Mouse (Mus musculus) liver, embryonic 14.5 days (tissue): Measurements from ENCODE around the gene Lrrc4c. TPM values are rescaled to one million over a fixed set of nuclear protein-coding genes. Genes with fewer than 3 reads are reported as not detected.

Source experiments
- ATAC-seq: fragments of 200-750 bp; cut with Nextera tagmentation; 2 replicates; pipeline ENCODE4 v1.8.0; 2017; ENCODE audit warnings: moderate number of reproducible peaks, mild to moderate bottlenecking, moderate library complexity; ENCODE audit not compliant: insufficient read depth
- DNase-seq, 3 experiments: peaks; one replicate each; pipeline ENCODE4 v3.0.0-alpha.2; 2012 to 2013; ENCODE audit warnings: low read depth in 3 of 3, low spot score in 3 of 3
- H3K27ac ChIP-seq: fragments of 300-500 bp; sonication (generic); 2 replicates; pipeline ENCODE4 v1.5.1; 2014; ENCODE audit warnings: moderate library complexity, mild to moderate bottlenecking, control low read depth, inconsistent platforms
- H3K27me3 ChIP-seq: fragments of 300-500 bp; sonication (generic); 2 replicates; pipeline ENCODE4 v1.6.1; 2014; ENCODE audit warnings: mild to moderate bottlenecking, low read length, moderate library complexity; ENCODE audit not compliant: control insufficient read depth, insufficient read depth
- H3K36me3 ChIP-seq: fragments of 300-500 bp; sonication (generic); replicated peaks from 2 replicates; pipeline ENCODE4 v1.6.1; 2014; ENCODE audit warnings: low read depth; ENCODE audit not compliant: control insufficient read depth, insufficient read depth
- H3K4me1 ChIP-seq, 2 experiments: fragments of 200-500 bp in 1 of 2; fragments of 300-500 bp in 1 of 2; sonication (generic) in 1 of 2; replicated peaks; 2 replicates each; pipeline ENCODE4 v1.6.1; 2012 to 2014; ENCODE audit warnings: antibody characterized with exemption in 1 of 2, inconsistent platforms in 1 of 2, low read length in 1 of 2; ENCODE audit not compliant: control insufficient read depth in 2 of 2, insufficient read depth in 2 of 2
- H3K4me2 ChIP-seq: fragments of 300-500 bp; sonication (generic); 2 replicates; pipeline ENCODE4 v1.6.1; 2014; ENCODE audit warnings: low read depth, mild to moderate bottlenecking, control low read depth, moderate library complexity
- H3K4me3 ChIP-seq, 2 experiments: fragments of 200-500 bp in 1 of 2; fragments of 300-500 bp in 1 of 2; sonication (generic) in 1 of 2; 2 replicates each; pipeline ENCODE4 v1.5.1; 2012 to 2014; ENCODE audit warnings: low read depth in 2 of 2, low read length in 2 of 2, mild to moderate bottlenecking in 2 of 2, control low read depth in 1 of 2, inconsistent platforms in 1 of 2, moderate library complexity in 1 of 2; ENCODE audit not compliant: insufficient read depth in 1 of 2
- H3K9ac ChIP-seq: fragments of 300-500 bp; sonication (generic); replicated peaks from 2 replicates; pipeline ENCODE4 v1.6.1; 2014; ENCODE audit warnings: mild to moderate bottlenecking, control low read depth, moderate library complexity
- H3K9me3 ChIP-seq: fragments of 300-500 bp; sonication (generic); 2 replicates; pipeline ENCODE4 v1.6.1; 2016; ENCODE audit warnings: low read length, mixed read lengths; ENCODE audit not compliant: control insufficient read depth
- CTCF ChIP-seq: IDR thresholded peaks from 2 replicates; pipeline ENCODE4 v1.5.1; 2016; ENCODE audit warnings: antibody characterized with exemption, low read depth, control low read depth
- EP300 ChIP-seq: IDR thresholded peaks from 2 replicates; pipeline ENCODE4 v1.6.1; 2016; ENCODE audit warnings: antibody characterized with exemption, low read depth
- WGBS: fragments of 180-500 bp; shearing (Covaris S2); extraction: QIAGEN DNeasy Blood & Tissue Kit; methylation state at CpG from one replicate; pipeline ENCODE4 v1.1.7; 2014; ENCODE audit not compliant: insufficient replicate concordance; 5-methylcytosine and 5-hydroxymethylcytosine counted together
- polyA plus RNA-seq, 2 experiments: library from polyadenylated mRNA; depleted of rRNA in 1 of 2; stranded (reverse) in 1 of 2; unstranded in 1 of 2; fragments of >200 nt; fragmentation: Nextera tagmentation in 1 of 2; extraction: Ambion mirVana in 1 of 2; gene quantifications; 2 replicates each; pipeline versions ENCODE4 v1.2.1 to v1.2.3; 2012 to 2014

Gene Lrrc4c
- polyA plus RNA-seq, 2 experiments: 0.04 to 0.19 TPM

GRCm38 (mm10) chr2:97151626-97152194, 833.7 kb downstream of the Lrrc4c start:
- H3K36me3 ChIP-seq: no peaks in the 10 kb centered on the region
- no peaks in the 10 kb centered on the region for H3K27me3 ChIP-seq
- H3K9ac ChIP-seq: no peak overlapping the region
- no peak for TF ChIP-seq CTCF
- TF ChIP-seq EP300: no peak
- 75% methylated on average over 3 of the region's 3 CpGs for WGBS
- H3K4me2 ChIP-seq: no peak overlapping the region
- no peak overlapping the region for H3K27ac ChIP-seq
- DNase-seq (no peak), ATAC-seq (no peak)
- H3K9me3 ChIP-seq: no peaks in the 10 kb centered on the region
- no peak overlapping the region for H3K4me3 ChIP-seq
- no peaks in the 10 kb centered on the region for H3K4me1 ChIP-seq

GRCm38 (mm10) chr2:97165745-97166144, 847.8 kb downstream of the Lrrc4c start:
- no peak overlapping the region for H3K9ac ChIP-seq
- ATAC-seq: no peak

DNA sequence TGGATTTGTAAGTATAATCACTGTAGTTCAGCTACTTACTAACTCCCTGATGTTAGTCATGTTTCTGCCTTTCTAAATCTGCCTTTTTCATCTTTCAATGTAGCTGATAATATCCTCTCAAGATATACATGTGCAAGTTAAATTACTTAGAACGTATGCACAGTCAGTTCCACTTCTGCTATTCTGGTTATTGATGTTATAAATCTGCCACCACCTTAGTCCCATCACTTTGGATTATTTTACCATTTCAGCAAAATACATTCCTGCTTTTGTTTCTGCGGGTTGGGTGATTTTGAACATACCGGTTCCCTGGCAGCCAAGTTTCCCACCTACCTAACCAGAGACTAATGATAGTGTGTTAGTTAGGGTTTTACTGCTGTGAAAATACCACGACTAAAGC, 860.4 kb downstream of the Lrrc4c start:
- DNase-seq: no peak
- no peak for TF ChIP-seq EP300
- no peak for TF ChIP-seq CTCF
- H3K36me3 ChIP-seq: no peaks in the 10 kb centered on the region

More at GRCm38 (mm10) chr2:97165745-97166144, 847.8 kb downstream of the Lrrc4c start:
- no peak overlapping the region for H3K4me3 ChIP-seq
- no peaks in the 10 kb centered on the region for H3K4me1 ChIP-seq
- no peak for DNase-seq
- H3K4me2 ChIP-seq: no peak overlapping the region
- no peaks in the 10 kb centered on the region for H3K9me3 ChIP-seq
- H3K27ac ChIP-seq: no peak overlapping the region
- TF ChIP-seq EP300 (no peak), CTCF (no peak)
- H3K36me3 ChIP-seq: no peaks in the 10 kb centered on the region
- WGBS: 63% methylated on average over 2 of the region's 2 CpGs
- no peaks in the 10 kb centered on the region for H3K27me3 ChIP-seq

DNA sequence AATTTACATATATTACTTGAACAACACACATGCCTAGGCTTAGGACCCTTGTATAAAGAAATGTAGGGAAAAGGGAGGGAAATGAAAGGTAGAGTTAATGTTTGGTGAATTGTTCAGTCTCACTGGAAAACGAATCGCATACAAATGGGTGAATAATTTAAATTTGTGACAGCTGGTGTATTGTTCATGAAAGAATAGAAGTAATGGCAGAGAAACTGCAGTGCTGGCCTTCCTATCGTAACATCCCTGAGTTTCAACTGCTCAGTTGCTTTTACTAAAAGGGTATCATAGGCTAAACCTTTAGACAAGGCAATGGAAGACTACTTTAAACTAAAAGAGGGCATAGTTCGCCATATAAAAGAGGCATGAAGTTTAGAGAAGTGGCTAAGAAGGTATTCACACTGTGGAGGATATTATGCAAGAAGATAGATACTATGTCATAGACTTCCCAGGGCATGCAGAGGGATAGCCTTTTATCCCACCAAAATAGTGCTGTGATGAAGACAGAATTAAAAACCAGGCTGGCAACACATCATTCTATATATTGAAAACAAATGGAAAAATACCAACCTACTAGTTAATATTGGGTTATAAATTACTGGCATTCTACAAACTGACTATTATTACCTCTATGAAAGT, 879.1 kb downstream of the Lrrc4c start:
- H3K9me3 ChIP-seq: no peaks in the 10 kb centered on the region
- TF ChIP-seq CTCF (no peak), EP300 (no peak)
- no peak for ATAC-seq
- no peak overlapping the region for H3K4me2 ChIP-seq
- DNase-seq: no peak
- no peaks in the 10 kb centered on the region for H3K36me3 ChIP-seq
- no peak overlapping the region for H3K27ac ChIP-seq
- 55% methylated on average over 4 of the region's 4 CpGs for WGBS
- no peak overlapping the region for H3K4me3 ChIP-seq
- H3K4me1 ChIP-seq: no peaks in the 10 kb centered on the region
- no peaks in the 10 kb centered on the region for H3K27me3 ChIP-seq
- no peak overlapping the region for H3K9ac ChIP-seq

More for the DNA sequence above, 860.4 kb downstream of the Lrrc4c start:
- H3K9ac ChIP-seq: no peak overlapping the region
- 58% methylated on average over 4 of the region's 4 CpGs for WGBS
- no peaks in the 10 kb centered on the region for H3K4me1 ChIP-seq
- no peak for ATAC-seq
- no peaks in the 10 kb centered on the region for H3K9me3 ChIP-seq
- H3K4me3 ChIP-seq: no peak overlapping the region
- H3K27ac ChIP-seq: no peak overlapping the region
- no peaks in the 10 kb centered on the region for H3K27me3 ChIP-seq
- no peak overlapping the region for H3K4me2 ChIP-seq

DNA sequence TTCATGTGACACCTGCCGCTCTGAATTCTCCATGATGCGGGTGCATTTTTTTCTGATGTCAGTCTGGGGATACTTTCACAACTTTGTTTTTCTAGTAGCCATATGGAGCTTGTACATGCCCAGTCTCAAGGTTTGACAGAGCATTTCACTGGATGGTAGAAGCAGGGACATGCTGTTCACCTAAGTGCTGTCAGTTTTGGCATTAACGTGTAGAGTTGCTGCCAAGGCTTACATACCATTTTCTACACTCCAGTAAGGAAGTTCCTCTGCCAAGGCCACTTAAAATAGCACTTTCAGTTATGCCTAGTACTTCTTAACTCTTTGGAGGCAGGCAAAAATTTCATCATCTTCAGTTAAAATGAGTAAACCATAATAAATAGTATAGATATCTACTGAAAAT, 915.0 kb downstream of the Lrrc4c start:
- WGBS: 73% methylated on average over 3 of the region's 3 CpGs
- Histone ChIP-seq H3K4me1 (no peaks in the 10 kb centered on the region), H3K9ac (no peak overlapping the region), H3K27me3 (no peaks in the 10 kb centered on the region), H3K4me3 (no peak overlapping the region), H3K4me2 (no peak overlapping the region), H3K9me3 (no peaks in the 10 kb centered on the region), H3K27ac (no peak overlapping the region), H3K36me3 (no peaks in the 10 kb centered on the region)
- no peak for TF ChIP-seq EP300
- no peak for TF ChIP-seq CTCF
- ATAC-seq (no peak), DNase-seq (no peak)
